Mouse (Mus musculus) heart, adult 2 months (tissue): ENCODE data around the gene Rd3.

Experiments
- CTCF ChIP-seq: fragments of 200-600 bp; IDR thresholded peaks from 2 replicates; pipeline ENCODE4 v1.8.1; 2022; ENCODE audit warnings: antibody characterized with exemption, mild to moderate bottlenecking, moderate library complexity
- EP300 ChIP-seq: fragments of 200-500 bp; IDR thresholded peaks from 2 replicates; pipeline ENCODE4 v1.6.1; 2011; ENCODE audit warnings: low read depth, low read length, control low read depth; ENCODE audit not compliant: insufficient read depth
- POLR2A ChIP-seq: fragments of 200-500 bp; IDR thresholded peaks from 2 replicates; pipeline ENCODE4 v1.6.1; 2011; ENCODE audit warnings: mild to moderate bottlenecking, low read depth, low read length, control low read depth; ENCODE audit not compliant: insufficient read depth

DNA sequence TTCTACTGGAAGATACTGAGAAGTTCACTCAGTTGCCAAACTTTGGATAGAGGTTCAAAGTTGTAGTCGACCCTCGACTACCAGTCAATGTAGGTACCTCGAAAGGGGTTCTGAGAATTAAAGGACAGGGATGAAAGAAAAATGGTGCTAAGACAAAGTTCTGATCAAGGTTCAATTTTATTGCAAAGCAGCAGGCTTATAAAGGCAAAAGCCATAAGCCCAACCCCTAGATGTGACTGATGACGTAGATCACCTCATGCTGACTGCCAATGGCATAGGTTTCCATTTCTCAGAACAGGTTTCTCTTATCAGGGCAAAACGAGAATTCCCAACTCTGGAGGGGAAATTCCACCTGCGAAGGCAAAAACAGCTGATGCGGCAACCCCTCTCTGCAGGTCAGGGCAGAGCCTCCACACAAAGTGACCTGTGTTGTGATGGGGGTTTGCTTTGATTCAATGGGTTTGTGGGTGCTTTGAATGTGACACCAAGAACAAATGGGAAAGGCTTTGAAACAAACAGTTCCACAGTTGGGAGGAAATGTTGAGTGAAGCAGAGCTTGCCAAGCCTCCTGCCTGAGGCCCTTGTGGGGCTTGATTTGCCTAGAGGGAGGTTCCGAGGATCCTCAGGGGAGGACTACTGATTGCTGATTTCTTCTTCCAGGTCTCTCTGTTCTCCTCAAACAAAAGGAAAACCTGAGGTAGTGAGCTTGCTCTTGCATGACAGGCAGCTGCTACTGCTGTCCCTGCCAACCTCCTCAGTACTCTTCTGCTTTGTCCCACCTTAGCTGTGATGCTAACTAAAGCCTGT is 9.7 kb downstream of the Rd3 start:
- TF ChIP-seq CTCF = no peak
- no peak for TF ChIP-seq POLR2A
- no peak for TF ChIP-seq EP300
